Comparison of ENCODE assay signal across 8 mouse cellular contexts in the genomic region with DNA sequence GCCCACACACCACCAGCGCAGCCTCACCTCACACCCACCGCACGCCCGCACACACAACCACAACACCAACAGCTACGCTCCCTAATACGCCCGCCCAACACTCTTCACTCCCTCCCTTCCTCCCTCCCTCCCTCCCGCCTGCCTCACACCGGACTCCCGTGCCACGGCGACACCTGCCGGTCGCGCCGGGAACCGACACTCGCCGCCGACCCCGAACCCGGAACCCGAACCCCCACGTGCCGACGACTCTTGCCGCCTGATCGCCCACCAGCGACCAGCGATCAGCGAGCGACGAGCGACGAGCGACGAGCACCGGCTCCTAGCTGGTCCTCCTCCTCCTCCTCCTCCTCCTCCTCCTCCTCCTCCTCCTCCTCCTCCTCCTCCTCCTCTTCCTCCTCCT. TPM values are rescaled to one million over a fixed set of nuclear protein-coding genes. Genes with fewer than 3 reads are reported as not detected.
DNase-seq lines count a peak whose midpoint lies in the region; TF ChIP-seq lines count a peak whose summit lies in the region.
"Not testable (repeated sequence)": the region's sequence is repeated elsewhere in the genome, so short reads cannot be mapped to it uniquely, and the experiment has no call there.

No protein-coding gene starts in this region.

- not testable (repeated sequence) for H3K27ac ChIP-seq in cerebellum, adult 2 months (ENCODE audit: insufficient read depth, low read length)

- not testable (repeated sequence) for H3K4me3 ChIP-seq in cerebellum, adult 2 months (replicated peaks; ENCODE audit: insufficient read depth, low read depth, low read length)

- TF ChIP-seq CTCF in cerebellum, adult 2 months (IDR thresholded peaks at IDR 0.05; ENCODE audit: borderline replicate concordance, insufficient read depth, low read depth, low read length), result not testable (repeated sequence)

- not testable (repeated sequence) for H3K27me3 ChIP-seq in cerebellum, adult 2 months (ENCODE audit: control insufficient read depth, insufficient read depth, low read length)

- intact Hi-C loops in heart, postnatal 25 days (cut with DNase I); left cerebral cortex, postnatal 36 days (cut with DNase I): not testable (repeated sequence)

- not testable (repeated sequence) for H3K4me1 ChIP-seq in cerebellum, adult 2 months (ENCODE audit: control insufficient read depth, insufficient read depth, low read length)

- peak; percentile 84 to 93 for DNase-seq in cerebellum, adult 2 months
- peak; percentile 94 for DNase-seq in frontal cortex, postnatal 14 days (ENCODE audit: low spot score in 2 of 2)
- peak; percentile 86 for DNase-seq in heart, postnatal 25 days (ENCODE audit: low spot score)
- DNase-seq in kidney, postnatal 36 days, result peak; percentile 31 to 46
- DNase-seq in left cerebral cortex, postnatal 36 days (ENCODE audit: low spot score in 2 of 2), result peak; percentile 83 to 89
- DNase-seq in lung, postnatal 36 days, result peak; percentile 65
- peak; percentile 82 to 84 for DNase-seq in right cerebral cortex, postnatal 10 days (ENCODE audit: low spot score in 2 of 2)
- peak; percentile 83 for DNase-seq in thymus, postnatal 25 days

- WGBS in cerebellum, adult 2 months, result 3% methylated on average over 20 of the region's 38 CpGs

- not testable (repeated sequence) for TF ChIP-seq POLR2A in cerebellum, adult 2 months (IDR thresholded peaks at IDR 0.05; ENCODE audit: borderline replicate concordance, insufficient read depth, low read length)

RNA-seq across cellular contexts. Expression of a gene that starts 55.4 kb away (rescaled TPM):
- 30.1 and 31.9 TPM in 2 replicates for polyA plus RNA-seq in cerebellum, adult 2 months (2012; rRNA removed)
- 10 to 100 TPM; 48.3 to 54.3 TPM for total RNA-seq in heart, postnatal 25 days (2021)
- total RNA-seq in left cerebral cortex, postnatal 36 days (2021), result 10 to 100 TPM; 45.3 to 70.1 TPM

Comparison
In these comparisons a context has a peak if more than half of its experiments do, and no peak if none do; other contexts are left out.
1. DNase-seq: peak in every context shown above with its lines; median percentile 94 in frontal cortex, postnatal 14 days; 88 in cerebellum, adult 2 months; 86 in heart, postnatal 25 days; 86 in left cerebral cortex, postnatal 36 days; 83 in right cerebral cortex, postnatal 10 days; 83 in thymus, postnatal 25 days; 65 in lung, postnatal 36 days; 38 in kidney, postnatal 36 days.